Mouse (Mus musculus): ENCODE results near the gene Gpr19.

The Gpr19 gene

DNA sequence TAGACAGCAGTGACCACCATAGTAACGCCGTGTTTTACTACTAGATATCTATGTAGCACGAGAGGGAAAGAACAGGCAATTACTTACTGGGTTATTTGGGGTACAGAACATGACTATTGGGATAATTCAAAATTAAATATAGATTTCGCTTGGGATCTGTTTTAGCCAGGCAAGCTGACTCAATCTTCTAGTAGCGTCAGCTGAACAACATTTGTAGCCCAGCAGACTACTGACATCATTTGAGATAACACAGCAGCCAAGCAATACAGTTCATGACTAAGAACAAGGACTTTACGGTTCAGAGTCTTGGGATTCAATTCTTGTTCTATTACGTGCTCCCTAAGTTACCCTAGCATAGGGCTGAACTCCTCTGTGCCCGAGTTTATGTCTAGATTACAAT lies 11.9 kb downstream of the Gpr19 start:
- DNase-seq: no peak

DNA sequence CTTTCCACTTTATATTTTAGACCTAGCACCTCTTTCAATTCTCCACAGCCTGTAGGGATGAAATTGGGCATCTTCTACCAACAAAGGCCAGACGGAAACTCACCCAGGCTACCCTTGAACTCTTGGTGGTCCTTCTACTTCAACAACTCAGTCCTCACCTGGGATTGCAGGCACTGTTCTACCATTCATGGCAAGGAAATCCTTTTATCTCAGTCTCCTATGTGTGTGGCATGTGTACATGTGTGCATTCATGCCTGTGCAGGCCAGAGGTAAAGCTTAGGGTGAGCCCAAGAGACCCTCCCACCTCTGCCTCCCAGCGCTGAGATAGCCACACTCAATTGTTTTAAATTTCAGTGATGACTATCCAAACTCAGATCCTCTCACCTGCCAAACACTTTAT lies 12.9 kb downstream of the Gpr19 start:
- no peak for DNase-seq

DNA sequence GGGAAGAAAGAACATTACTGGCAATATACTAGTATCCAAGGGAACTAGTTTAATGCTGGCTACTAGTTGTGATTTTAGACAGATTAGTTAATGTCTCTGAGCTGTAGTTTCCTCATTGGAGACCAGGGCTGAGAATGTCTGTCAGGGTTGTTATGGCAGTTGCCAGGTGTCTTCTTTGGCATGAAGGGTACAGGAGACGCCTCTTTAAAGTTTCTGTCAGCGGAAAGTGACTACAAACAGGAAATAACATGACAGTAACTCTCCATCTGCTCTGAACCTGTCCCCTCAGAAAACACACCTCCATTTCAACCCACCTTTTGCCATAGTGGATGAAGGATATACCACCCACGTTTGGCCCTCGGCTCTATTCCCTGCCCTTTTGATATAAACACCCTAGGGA lies 14.7 kb downstream of the Gpr19 start:
- DNase-seq: no peak

DNA sequence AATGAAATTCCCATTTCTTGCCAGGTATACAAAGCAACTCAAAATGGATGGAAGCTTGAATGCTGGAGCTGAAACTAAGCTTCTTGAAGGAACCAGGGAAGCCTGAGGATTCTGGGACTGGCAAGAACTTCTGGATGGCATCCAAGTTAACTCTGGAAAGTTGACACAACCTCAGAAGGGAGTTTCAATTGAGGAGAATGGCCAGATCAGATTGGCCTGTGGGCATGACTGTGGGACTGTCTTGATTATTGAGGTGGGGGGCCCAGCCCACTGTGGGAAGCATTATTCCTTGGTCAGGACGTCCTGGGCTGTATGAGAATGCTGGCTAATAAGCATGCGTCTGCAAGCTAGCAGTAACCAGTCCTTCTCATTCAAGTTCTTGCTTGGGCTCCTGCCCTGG lies 18.3 kb downstream of the Gpr19 start:
- DNase-seq: no peak

DNA sequence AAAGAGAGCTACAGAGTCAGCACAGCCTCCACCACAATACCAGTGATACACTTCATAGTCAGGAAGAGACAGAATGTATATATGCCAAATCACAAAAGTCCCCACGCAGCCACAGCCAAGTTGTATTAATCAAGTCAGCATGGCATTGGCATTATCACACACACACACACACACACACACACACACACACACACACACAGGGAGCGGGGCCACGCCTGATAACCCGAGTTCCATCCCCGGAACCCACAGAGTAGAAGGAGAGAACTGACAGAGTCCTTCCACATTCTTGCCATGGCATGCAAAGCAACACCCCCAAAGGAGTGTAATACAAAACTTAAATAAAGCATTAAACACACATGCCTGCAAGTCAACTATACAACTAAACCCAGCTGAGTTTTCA lies 18.8 kb downstream of the Gpr19 start:
- DNase-seq: no peak

DNA sequence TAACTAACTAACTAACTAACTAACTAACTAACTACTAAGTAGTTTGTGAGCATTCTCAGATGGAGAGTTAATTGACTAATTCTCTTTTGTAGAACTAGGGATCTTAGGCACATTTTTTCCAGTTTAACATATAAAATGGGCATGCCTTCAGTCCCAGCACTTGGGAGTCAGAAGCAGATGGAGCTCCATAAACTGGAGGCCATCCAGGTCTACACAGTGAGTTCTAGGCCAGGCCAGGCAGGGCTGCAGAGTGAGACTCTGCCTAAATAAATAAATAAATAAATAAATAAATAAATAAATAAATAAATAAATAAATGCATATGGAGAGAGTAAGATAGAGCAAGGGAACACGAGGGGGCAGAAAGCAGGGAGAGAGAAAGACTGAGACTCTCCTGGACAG lies 20.5 kb downstream of the Gpr19 start:
- no peak for DNase-seq

DNA sequence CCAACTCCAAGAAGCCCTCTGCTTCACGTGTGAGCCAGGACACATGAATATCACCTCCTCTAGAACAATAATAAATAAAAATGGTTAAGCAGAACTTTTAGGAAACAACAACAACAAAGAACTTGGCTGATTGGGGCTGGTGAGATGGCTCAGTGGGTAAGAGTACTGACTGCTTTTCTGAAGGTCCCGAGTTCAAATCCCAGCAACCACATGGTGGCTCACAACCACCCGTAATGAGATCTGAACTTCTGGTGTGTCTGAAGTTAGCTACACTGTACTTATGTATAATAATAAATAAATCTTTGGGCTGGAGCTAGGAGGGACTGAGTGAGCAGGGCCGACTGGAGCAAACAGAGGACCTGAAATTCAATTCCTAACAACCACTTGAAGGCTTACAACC lies 21.1 kb downstream of the Gpr19 start:
- no peak for DNase-seq

DNA sequence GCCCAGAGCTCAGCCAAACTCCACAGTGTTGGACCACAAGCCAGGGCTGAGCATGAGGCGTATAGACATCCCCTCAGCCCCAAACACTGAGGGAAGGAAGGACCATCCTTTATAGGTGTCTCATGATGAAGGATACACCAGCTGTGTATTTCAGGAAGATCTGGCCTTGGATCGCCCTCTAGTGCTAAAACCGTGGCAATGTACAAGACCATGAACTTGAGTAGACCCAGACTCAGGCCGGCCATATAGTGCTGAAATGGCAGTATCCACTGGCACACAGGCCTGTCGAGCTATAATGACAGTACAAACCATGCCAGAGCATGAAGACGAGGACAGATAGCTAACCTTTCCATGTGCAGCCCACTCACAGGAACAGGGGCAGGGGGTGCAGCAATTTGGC lies 21.6 kb downstream of the Gpr19 start:
- peak; percentile 50 for DNase-seq

DNA sequence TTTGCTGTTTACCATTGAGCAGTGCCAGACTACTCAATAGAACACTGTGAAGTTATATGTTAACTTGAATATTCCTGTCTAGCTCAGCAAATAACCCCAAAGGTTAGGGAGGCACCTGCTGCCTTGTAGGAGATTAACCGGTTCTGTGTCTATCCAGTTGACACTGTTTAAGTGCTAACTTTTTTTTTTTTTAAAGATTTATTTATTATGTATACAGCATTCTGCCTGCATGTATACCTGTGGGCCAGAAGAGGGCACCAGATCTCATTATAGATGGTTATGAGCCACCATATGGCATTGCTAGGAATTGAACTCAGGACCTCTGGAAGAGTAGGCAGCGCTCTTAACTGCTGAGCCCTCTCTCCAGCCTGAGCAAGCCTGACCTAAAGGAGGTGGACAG lies 25.4 kb downstream of the Gpr19 start:
- DNase-seq: no peak

DNA sequence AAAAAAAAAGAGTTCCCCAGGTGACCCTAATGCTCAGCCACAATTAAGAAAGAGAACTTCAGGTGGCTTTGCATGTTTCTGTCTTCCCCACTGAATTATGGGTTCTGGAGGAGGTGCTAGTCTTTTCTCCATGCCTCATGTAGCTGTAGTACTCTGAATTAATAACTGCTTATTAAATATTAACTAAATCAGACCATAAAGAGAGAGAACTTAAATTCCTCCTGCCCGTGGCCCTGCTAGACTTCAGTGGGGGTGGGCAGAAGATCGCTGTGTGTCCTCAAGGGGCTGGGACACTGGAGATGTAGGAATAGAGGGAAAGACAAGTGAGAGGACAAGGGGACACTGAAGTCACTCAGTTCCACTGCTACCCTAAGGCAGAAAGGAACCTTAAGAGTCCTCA lies 26.1 kb downstream of the Gpr19 start:
- peak; percentile 39 for DNase-seq

DNA sequence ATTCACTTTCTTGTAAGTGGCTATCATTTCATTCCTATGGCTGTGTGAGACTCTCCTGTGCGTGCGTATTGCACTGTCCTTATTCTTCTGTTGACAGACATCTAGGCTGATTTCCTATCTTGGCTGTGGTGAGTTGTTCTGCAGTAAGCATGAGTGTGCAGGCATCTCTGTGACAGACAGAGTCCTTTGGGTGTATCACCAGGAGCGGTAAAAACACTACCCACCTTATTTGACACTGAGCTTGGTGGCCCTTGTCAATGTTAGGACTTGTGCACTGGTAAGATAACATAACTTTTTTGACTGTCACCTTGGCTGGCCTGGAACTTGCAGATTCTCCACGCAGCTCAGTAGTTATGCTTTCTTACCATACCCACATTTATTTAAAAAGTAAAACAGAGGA lies 27.5 kb downstream of the Gpr19 start:
- DNase-seq: no peak

DNA sequence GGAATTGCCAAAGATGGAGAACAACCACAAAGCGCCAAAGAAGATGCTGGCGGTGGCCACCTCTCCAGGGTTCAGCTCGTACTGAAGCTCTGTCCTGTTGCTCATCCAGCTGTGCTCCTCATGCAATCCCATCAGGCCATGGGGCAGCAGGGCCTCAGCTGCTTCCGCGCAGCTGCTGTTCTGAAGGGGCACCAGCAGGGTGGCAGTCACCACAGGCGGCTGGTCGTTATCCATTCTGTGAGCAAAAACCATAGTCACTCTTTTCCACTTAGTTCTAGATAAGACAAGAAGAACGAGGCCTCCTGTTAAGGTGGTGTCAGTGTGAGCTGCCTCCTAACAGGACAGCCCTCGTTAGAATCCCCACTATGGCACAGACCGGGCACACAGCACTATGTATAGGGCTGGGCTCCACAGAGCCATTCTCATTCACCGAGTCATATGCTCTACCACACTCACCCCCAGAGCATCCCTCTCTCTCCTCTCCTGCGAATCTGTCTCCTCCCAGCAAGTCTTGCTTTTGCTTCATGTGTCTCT lies 28.1 kb downstream of the Gpr19 start:
- no peak for DNase-seq

DNA sequence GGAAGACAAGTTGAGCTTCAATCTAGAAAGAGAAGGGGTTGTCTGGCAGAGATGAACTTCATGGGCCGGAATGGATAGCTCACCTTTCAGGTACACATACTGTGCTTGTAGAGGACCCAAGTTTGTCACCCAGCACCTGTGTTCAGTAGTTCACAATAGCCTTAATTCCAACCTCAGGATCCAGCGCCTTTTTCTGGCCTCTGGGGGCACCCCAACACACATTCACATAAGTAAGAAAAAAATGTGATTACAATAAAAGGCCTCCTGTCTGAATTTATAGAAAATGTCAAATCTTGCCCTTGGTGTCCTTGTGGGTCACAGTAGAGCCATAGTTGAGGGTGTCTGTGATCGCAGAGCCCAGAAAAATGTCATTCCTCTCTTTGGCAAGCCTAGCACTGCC lies 31.1 kb downstream of the Gpr19 start:
- no peak for DNase-seq

DNA sequence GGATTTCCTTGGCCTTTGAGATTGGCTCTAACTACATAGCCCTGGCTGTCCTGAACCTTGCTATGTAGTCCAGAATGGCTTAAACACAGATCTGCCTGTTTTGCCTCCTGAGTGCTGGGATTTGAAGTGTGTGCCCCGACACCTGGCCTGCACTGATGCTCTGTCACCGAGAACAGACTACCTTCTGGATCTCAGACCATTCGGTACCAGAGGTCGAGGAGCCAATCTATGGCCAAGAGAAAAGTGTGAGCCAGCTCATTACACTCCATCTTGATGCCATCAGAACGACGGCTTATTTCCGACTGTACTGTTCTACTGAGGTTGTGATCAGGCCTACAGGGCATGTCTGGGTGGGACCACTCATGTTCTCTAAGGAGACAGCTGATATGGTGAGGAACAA lies 32.3 kb downstream of the Gpr19 start:
- DNase-seq: no peak

DNA sequence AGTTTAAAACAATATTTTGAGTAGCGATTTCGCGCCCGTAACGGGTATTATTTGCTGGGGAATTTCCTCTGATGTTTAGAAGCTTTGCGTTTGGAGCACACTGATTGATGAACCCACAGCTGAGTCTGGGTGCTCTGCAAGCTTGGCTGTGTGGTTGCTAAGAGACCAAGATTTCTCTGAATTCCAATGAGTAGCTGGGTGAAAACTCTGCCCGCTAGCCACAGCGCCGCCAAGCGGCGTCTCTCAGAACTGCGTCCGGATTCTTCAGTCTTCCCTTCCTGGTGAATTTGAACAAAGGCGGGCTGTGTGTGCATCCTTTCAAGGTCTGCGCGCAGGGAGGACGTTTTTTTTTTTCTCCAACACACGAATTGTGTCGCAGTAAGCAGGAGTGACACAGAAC lies 35.2 kb downstream of the Gpr19 start:
- peak; percentile 98 for DNase-seq

DNA sequence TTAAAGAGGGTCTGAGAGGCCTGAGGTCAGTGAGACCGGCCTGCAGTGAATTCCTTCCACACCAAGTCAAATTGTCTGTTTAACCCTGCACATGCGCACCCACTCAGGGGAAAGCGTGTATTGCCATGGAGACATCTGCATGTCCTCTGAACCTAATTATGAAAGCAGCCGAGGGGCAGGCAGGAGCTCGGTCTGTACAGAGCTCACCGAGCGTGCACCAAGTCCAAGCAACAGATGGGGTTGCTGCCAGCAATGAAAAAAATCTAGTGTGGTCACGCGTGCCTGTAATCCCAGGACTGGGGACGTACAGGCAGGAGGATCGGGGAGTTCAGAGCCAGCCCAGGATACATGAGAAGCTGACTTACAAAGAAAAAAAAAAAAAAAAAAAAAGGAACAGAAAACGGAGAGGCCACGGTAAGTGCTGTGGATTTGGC lies 35.7 kb downstream of the Gpr19 start:
- DNase-seq: peak; percentile 62

DNA sequence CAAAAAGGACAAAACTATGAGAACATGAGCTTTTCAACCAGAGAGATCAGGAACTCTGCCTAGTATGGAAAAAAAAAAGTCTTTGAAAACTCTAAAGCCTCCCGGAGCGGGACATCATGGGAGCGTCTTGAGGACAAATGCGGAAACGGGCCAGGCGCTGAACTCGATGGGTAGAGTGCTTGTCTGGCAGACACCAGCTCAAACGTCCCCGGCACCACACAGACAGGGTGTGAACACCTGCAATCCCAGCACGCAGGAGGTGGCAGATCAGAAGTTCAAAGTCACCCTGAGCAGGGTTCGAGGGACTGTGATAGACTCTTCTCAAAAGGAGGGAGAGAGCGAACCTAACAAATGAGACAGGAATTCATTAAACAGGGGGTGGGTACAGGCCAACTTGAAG lies 37.0 kb downstream of the Gpr19 start:
- no peak for DNase-seq

DNA sequence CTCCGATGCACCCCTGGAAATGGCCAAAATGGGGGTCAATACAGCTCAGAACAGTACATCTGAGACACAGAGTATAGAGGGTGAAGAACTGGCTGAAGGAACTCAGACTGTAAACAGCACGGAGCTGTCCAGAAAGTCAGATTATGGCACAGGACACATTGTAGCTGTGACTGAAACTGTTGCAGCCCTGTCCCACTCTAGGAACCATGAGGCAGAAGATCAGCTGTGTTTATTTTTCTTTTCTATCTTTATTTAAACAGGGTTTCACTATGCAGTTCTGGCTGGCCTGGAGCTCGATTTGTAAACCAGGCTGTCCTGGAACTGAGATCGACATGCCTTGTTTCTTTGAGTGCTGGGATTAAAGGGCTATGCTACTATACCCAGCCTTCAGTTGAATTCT lies 38.1 kb downstream of the Gpr19 start:
- DNase-seq: no peak

DNA sequence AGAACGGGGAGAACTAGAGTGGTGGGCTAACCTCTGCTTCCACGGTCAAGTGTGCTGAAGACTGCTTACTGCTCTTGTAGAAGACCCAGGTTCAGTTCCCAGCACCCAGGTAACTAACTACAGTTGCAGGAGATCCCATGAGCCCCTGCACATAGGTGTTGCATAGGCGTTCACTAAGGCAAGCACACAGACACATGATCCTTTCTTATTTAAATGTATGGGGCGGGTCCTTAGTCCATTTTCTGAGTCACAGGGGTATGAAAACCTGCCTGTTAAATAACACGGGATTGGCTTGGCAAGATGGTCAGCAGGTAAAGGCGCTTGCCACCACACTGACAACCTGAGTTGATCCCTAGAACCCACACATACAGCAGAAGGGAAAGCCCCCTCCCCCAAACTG lies 39.4 kb downstream of the Gpr19 start:
- DNase-seq: no peak

DNA sequence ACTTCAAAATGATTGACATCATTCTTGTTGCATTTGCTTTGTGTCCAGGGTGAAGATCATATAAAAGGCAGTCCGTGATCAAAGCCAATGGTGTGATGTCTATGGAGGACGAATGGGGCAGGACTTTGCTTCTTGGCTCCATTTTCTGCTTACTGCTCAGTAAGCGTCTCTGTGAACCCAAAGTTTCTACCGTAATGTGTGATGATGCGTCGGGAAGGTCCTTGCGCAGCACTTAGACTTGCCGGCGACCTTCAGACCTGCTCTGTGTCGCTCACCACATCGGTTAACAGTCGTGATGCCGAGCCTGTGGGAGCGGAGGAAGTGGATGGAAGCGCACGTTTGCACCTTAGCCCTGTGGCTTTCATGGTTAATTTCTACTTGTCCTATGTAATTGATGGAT lies 42.5 kb downstream of the Gpr19 start:
- no peak for DNase-seq

DNA sequence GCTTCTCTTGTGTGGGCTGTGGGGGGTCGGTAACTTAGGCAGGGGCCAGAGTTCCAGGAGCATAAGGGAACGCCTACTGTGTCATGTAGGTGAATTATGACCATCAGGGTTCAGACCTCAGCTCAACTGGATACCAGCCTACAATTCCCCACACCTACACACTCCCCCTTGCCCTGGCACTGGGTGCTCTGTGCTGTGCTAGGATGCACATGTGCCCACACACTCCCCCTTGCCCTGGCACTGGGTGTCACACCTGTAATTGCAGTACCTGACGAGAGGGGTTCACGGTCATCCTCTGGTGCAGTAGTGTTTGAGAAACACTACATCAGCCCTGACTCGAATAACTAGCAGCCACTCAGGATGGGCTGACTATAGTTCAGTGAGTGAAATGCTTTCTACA lies 43.6 kb downstream of the Gpr19 start:
- DNase-seq: no peak

DNA sequence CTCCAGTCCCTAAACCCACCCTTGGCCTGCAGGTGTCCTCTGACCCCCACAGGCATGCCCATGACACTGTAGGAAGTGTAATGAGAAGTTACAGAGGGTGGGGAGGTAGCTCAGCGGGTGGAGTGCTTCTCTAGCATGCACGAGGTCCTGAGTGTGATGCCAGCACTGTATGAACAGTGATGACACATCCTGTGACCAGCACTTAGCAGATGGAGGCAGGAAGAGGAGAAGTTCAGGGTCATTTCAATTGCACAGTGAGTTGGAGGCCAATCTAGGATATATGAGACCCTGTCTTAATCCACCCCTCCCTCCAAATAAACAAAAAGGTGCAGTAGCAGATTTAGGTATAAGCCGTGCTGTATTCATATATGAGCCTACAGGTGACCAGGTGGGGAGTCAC lies 48.4 kb downstream of the Gpr19 start:
- no peak for DNase-seq

DNA sequence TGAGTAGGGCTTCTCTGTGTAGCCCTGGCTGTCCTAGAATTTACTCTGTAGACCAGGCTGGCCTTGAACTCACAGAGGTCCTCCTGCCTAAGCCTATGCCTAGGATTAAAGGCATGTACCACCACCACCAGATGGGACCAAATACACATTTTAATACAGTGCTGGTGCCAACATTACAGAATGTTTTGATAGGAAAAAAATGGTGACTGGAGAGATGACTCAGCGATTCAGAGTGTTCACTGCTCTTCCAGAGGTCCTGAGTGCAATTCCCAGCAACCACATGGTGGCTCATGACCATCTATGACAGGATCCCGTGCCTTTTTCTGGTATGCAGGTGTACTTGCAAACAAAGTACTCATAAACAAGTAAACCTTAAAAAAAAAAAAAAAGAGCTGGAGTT lies 48.9 kb downstream of the Gpr19 start:
- DNase-seq: no peak

DNA sequence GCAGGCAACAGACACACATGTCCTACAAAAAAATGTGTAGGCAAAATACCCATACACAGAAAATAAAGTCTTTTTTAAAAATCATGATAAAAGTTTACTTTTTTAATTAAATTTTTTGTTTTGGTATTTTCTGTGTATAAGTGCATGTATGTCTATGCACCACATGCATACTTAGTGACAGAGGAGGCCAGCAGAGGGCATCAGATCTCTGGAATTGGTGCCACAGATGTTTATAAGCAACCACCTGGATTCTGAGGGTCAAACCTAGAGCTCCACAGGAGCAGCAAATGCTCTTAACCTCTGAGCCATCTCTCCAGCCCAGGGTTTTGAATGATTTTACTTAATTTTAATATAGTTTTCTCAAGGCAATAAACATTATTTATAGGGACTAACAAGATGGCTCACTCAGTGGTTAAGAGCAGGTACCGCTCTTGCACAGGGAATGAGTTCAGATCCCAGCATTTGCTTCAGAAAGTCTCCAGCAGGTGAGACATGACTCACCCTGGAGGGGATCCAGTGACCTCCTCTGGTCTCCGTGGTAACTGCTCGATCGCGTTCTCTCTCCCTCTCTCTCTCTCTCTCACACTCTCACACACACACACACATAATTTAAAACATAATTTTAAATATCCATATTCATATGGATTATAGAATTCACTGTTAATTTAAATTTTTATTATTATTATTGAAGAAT lies 50.0 kb downstream of the Gpr19 start:
- peak; percentile 73 for DNase-seq

DNA sequence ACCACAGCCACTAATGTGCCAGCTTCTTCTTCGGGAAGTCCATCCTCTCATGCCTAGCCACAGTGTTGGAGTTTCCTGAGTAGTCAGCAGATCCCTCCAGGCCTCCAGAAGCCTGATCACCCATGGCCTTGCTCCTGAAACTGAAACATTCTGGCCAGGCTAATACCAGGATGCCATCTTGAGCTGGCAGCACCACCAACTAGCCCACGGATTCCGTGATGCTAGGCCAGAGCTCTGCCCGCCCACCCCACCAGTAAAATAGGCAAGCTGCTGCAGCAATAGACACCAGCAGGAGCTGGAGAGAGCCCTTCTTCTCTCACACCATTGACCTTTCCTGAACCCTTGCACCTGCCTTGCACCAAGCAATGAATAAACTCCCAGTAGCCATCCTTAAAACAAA lies 50.8 kb downstream of the Gpr19 start:
- DNase-seq: no peak
